Mouse (Mus musculus): Measurements from ENCODE around the gene Sox5.

The Sox5 gene

DNA sequence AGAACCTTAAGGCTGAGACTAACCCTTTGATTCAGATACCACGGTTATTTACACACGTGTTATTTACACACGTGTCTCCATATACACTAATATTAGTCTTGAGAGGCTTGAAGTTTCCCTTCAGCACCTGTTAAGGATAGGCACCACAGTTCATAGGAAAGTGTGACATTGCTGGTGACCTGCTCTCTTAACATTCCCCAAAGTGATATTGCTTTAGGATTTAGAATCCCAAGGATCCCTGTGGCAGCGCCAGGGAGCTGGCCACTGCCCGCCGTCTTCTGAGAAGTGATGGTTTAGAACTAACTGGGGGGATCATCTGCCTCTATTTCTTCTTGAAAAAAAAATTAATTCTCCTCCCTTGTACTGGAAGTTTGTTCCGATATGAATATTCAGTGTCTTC is 741.4 kb downstream of the Sox5 start:
- ChIA-PET CTCF (interaction anchor here in 1 of 4 experiments (0.7 kb wide), 1 partner anchor 549 kb away, joined by 6 read pairs; no protein-coding TSS in a partner anchor), POLR2A (no interaction called here)

DNA sequence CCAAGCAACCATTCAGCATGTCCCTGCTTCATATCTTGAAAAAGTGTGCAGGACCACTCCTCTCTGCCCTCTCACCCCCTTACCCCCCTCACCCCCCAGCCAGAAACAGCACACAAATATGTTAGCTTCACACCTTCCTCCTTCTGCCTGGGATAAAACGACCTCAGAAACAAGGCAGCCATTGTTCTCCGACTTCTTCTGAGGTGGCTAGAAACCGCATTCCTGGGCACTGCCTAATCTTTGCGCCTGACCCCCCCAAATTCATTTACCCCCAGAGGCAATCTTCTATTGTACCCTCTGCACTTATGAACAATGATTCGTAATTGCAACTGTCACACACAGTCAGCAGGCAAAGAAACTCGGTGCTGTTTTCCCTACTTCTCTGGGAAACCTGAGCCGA is 742.6 kb downstream of the Sox5 start:
- ChIA-PET POLR2A (no interaction called here), CTCF (no interaction called here)

DNA sequence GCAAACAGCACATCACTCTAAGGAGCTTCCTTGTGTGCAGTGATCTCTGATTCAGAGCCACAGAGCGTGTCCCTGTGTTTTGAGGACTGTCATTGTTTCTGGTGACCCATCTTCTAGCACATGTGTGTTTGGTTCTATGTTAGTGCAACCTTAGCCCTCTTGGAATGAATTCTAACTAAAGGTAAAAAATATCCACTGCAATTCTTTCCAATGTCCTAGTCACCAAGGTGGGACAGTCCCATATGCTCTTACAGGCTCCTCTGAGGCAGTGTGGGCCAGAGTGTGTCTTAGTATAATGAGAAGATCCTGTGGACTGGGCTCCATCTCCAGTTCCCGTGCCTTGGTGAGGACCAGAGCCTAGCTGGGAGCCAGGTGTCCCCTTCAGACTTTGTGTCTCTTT is 748.6 kb downstream of the Sox5 start:
- ChIA-PET POLR2A (no interaction called here), CTCF (no interaction called here)

DNA sequence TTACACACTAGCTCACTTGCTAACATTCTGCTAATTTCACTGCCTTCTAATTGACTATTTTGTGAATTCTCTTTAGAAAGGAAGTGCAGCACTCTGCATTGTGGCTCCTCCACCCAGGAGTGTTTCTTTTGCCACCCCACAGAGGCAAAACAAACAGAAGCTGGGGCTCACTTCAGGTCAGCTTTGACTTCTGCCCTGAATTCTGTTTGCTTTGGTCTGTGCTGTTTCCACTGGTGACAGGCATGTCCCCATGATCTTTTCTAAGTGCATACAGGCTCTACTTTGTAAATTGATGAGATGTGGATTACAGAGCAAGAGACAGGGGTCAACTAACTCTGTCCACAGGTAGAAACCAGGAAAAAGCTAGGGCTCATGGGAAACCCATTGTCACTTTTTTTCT is 764.8 kb downstream of the Sox5 start:
- POLR2A ChIA-PET: no interaction called here
- CTCF ChIA-PET: no interaction called here

DNA sequence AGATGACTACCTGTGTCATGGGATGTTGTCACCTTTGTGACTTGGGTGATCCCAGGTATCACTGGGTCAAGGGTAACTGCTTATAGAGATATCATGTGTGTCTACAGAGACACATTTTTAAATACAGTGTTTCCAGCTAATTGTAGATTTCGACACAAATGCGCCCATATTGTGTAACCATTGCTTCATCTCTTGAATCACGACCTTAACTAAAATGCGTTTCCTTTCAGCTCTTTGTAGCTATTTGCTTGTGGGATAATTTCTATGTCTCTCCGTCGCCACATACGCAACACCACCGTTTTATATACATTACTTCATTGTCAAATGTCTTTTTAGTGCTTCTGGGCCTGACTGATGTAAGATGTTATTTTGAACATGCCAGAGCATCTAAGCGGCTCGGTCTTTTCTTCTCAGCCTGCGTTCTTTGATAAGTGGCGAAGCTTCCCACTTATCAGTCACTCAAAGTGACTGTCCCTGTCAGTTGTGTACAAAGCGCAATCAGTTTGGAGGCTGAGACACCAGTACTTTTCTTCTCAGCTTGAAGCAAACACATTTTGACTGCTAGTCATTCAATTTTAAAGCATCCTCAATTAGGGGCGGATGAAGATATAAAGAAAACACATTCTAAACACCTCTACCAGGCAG is 769.8 kb downstream of the Sox5 start:
- POLR2A ChIA-PET: interaction anchor here in 1 of 4 experiments (0.5 kb wide), 1 partner anchor 1023 kb away, joined by 4 read pairs; no protein-coding TSS in a partner anchor
- CTCF ChIA-PET: no interaction called here

DNA sequence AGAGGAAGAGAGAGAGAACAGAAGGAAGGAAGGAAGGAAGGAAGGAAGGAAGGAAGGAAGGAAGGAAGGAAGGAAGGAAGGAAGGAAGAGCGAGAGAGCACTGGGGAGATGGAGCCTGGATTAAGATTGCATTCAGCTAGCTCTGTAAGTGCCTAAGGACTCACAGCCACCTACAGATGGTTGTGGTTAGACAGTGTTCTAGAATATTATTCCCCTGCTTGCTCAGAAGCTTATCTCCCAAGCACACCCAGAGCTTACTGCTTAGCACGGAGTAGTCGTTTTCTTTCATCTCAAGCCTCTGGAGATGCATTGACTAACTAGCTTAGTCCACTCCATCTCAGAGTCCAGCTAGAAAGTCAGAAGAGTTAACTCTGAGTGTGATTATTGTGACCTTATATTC is 770.8 kb downstream of the Sox5 start:
- POLR2A ChIA-PET: no interaction called here
- CTCF ChIA-PET: no interaction called here

DNA sequence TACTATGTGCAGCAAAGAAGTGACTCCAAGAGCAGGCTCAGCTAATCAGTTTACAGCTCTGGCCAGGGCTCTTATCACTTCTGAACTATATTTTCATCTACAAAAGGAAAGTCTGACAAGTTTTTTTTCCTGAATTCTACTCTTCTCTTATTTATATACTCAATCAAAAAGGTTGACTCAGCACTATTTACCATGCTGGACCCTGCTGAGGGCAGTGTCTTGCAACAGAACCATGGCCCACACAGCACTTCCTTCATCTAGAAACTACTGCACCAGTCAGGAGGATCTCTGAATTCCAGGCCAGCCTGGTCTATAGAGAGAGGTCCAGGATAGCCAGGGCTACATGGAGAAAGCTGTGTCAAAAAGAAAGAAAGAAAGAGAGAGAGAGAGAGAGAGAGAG is 771.5 kb downstream of the Sox5 start:
- POLR2A ChIA-PET: no interaction called here
- CTCF ChIA-PET: no interaction called here

DNA sequence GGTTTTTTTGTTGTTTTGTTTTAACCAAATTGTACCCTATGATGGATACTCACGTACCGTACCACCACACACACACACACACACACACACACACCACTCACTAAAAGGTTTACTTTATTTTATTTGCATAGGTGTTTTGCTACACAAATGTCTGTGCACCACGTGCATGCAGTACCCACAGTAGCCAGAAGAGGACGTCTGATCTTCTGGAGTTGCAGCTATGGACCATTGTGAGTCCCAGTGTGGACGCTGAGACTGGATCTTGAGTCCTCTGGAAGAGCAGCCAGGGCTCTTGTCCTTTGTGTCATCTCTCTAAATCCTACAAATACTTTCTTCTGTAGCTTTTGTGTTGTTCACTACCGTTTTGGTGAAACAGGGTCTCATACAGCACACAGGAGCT is 776.6 kb downstream of the Sox5 start:
- CTCF ChIA-PET: no interaction called here
- POLR2A ChIA-PET: interaction anchor here in 1 of 4 experiments (0.6 kb wide), 1 partner anchor 26 kb away, joined by 3 read pairs; no protein-coding TSS in a partner anchor

DNA sequence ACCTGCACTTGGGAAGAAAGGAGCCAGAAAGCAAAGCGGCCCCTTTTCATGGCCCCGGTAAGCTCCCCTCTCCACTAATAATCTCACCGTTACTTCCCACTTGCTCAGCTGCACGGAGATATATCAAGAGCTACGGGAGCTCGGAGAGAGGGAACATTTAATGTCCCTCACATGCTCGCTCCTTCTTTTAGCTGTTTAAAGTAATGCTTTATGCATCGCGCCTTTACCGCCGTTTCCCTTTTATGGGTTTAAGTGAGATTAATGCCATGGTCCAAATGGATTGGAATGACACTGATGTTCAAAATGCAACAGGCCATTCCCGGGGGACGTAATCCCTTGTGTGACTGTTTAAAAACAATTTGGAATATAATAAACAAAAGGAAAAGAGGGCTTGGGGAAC is 783.6 kb downstream of the Sox5 start:
- ChIA-PET POLR2A (no interaction called here), CTCF (no interaction called here)

DNA sequence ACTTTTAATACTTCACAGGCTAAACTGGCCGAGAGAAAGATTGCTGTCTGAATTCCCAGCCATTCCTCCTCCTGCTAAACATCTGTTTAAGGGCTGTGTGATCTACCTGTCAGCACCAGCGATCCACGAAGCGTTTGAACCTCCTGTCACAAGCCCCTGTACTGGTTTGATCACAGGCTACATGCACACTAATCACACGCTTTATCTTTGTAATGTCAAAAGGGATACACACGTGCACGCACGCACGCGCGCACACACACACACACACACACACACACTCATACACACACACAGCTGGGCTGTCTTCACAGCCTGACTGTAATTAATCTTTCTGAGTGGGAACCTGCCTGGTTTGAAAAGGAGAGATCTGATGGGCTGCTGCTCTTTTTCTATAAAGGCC is 784.2 kb downstream of the Sox5 start:
- ChIA-PET POLR2A (no interaction called here), CTCF (no interaction called here)

DNA sequence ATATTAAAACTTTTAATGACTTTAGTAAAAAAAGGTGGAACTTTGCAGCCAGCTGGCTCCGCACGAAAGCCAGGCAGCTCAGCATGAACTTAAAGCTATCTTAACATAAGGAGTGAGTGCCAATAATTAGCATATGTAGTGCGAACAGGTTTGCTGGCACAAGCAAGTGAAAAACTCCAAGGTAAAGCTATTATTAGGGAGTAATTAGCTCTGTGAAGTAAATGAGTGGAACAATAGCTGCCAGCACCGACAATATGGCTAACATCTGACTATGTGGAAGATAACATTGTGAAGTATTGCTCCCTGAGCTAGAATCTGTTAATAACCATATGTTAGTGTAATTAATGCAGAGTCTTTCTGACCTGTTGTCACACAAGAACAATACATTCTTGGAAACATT is 786.7 kb downstream of the Sox5 start:
- CTCF ChIA-PET: interaction anchor here in 1 of 4 experiments (0.6 kb wide), 1 partner anchor 300 kb away, joined by 3 read pairs; no protein-coding TSS in a partner anchor
- POLR2A ChIA-PET: interaction anchor here in 1 of 4 experiments (0.6 kb wide), 1 partner anchor 159 kb away, joined by 5 read pairs; no protein-coding TSS in a partner anchor

DNA sequence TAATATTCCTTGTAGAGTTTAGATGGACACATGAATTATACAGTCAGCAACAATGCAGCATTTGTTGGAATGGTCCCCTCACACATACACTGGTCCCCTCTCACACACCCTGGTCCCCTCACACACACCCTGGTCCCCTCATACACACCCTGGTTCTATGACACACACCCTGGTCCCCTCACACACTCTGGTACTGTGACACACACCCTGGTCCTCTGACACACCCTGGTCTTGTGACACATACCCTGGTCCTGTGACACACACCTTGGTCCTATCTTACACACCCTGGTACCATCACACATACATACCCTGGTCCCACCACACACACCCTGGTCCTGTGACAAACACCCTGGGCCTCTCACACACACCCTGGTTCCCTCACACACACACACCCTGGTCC is 794.2 kb downstream of the Sox5 start:
- ChIA-PET POLR2A (no interaction called here), CTCF (no interaction called here)

DNA sequence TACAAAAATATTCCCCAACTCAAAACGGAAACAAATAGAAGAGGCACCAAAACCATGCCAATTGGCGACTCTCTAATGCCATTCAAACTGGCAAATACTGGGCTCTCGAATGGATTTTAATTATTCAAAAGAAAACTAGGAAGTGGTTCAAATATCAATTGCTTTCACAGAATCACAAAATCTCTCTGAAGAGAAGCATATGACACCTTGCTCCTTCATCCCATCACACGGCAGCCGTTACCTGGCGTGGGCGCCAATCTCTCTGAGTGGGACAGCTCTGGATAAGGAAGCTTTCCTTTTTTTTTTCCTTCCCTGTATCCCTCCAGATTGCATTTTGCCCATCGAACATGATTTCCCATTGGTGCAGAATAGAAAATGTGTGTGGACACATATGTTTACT is 801.6 kb downstream of the Sox5 start:
- POLR2A ChIA-PET: interaction anchor here in 1 of 4 experiments (1.6 kb wide), 1 partner anchor 22 kb away, joined by 4 read pairs; no protein-coding TSS in a partner anchor

DNA sequence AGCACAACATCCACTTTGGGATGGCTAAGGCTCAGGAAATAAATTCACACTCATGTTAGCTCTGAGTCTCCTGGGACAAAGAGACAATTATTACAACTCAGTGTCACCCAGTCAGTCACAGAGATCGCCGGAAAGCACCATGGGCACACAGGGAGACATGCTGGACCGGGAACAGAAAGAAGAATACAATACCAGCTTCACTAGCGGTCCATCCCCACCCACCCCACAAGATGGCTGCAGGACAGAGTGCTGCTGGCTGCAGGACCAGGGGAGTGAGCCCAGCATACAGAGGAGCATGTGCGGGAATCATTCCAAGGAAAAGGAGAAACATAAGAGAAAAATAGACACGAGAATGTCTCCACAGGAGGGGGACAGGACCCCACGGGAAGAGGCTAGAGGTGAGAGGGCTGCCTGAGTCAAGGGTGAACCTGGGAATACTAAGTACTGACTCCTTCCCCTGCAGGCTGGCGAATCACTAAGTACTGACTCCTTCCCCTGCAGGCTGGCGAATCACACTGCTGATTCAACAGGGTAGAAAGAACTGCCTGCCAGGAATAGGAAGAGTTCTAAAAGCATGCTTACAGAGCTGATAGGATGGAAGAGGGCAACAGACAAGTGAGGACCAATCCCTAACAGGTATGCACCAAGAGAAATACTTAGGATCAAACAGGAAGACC is 813.9 kb downstream of the Sox5 start:
- CTCF ChIA-PET: no interaction called here
- POLR2A ChIA-PET: interaction anchor here in 3 of 4 experiments (0.5 to 0.6 kb wide), 3 partner anchors 247 to 1855 kb away, joined by 3 to 5 read pairs (median 3); no protein-coding TSS in a partner anchor

More for the DNA sequence above, 801.6 kb downstream of the Sox5 start:
- CTCF ChIA-PET: no interaction called here

DNA sequence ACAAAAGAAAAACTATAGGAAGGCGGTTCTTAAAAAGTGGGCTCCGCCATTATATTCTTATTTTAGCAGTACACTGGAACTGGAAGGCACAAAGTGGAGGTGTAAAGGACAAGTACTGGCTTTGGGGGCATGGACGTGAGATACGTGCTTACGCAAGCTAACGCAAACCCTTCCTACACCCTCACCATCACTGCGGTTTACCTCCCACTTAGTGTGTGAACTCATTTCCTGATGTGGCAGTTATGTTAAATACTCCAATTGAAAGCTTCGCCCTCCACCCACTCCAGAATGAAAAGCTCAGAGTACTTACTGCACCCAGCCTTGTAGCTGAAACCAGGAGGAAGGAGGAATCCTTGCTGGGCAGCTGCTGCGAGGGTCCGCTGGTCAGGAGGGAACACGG is 821.3 kb downstream of the Sox5 start:
- ChIA-PET CTCF (no interaction called here), POLR2A (interaction anchor here in 1 of 4 experiments (0.6 kb wide), 1 partner anchor 19 kb away, joined by 3 read pairs; no protein-coding TSS in a partner anchor)

DNA sequence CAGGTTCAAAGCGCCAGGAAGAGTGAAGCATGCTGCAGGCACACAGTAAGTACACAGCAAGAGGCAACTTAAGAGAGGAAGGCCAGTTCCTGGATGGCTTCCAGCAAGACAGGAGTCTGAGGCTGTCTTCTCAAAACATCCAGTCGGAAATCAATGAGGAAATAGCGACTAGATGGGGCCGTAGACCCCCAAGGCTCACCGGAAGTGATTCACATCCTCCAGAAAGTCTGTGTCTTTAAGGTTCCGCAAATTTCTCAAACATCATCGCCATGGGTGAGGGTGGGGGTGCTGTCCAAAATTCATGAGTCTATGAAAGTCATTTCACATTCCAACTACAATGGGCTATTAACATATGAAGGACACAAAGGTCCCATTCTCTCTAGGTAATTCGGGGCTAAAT is 821.7 kb downstream of the Sox5 start:
- ChIA-PET POLR2A (no interaction called here), CTCF (no interaction called here)

DNA sequence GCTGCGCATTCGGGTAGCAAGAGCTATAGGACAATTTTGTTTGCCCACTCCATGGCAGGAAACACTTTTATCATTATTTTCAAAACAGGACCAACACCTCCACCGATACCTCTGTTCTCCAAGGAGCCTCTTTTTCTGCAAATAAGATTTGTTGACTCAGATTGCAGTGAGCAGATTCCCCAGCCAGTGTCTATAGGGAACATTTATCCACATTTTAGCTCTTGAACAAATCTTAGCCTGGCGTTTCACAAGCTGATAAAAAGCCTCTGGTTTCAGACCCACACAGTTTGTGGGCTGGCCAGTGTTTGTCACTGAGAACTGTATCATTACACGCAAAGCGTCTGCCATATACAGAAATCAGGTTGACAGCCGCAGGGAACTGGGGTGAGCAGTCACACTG is 823.4 kb downstream of the Sox5 start:
- ChIA-PET POLR2A (interaction anchor here in 1 of 4 experiments (0.6 to 0.9 kb wide), 2 partner anchors 22 to 59 kb away, joined by 3 to 4 read pairs; no protein-coding TSS in a partner anchor), CTCF (interaction anchor here in 1 of 4 experiments (0.5 kb wide), 1 partner anchor 739 kb away, joined by 13 read pairs; no protein-coding TSS in a partner anchor)

DNA sequence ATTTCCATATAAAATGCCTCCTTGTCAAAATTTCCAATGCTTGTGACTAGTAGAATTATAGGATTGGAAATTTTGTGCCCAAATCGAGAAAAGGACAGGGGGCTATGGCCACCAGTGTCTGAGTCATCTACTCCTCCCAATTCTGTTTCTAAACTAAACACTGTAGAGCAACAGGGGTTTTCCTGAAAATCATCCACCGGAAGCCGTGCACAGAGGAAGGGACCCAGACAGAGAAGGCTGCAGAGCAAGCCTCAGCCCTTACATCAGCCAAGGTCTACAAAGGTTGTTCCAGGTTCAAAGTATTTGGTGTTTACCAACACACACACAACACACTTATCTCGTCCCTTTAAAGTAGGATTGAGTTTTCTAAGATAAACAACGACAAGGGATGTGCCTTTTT is 824.7 kb downstream of the Sox5 start:
- ChIA-PET CTCF (no interaction called here), POLR2A (no interaction called here)

DNA sequence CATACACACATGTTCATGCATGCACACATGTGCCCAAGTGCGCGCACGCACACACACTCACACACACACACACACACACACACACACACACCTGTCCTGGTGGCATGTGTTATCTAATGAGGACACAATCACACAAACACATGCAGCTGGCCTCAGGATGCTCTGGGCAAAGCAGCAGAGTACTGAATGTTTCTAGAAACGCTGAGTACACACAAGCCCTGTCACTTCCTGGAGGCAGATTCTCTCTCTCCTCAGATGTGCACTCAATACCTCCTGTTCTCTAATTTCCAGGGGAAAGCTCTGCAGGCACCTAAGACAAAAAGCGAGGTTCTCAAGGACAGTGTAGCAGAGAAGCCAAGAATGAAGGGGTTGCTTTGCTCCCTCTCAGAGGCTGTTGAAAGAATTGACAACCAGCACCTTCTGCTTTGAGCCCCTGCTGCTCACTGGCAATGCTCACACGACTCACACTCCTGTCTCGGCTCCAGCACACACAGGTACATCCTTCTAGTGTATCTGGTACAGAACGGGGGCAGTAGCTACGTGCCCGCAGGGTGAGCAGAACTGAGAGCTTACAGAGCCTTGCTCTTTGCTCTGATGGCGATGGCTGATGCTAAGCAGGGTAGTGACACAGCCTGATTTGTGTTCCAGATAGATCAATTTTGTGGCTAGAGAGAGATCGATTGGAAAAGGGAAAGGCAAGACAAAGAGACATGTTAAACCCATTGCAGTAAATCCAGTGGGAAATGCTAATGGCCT is 833.0 kb downstream of the Sox5 start:
- ChIA-PET POLR2A (no interaction called here), CTCF (interaction anchor here in 1 of 4 experiments (0.7 kb wide), 1 partner anchor 210 kb away, joined by 8 read pairs; no protein-coding TSS in a partner anchor)

DNA sequence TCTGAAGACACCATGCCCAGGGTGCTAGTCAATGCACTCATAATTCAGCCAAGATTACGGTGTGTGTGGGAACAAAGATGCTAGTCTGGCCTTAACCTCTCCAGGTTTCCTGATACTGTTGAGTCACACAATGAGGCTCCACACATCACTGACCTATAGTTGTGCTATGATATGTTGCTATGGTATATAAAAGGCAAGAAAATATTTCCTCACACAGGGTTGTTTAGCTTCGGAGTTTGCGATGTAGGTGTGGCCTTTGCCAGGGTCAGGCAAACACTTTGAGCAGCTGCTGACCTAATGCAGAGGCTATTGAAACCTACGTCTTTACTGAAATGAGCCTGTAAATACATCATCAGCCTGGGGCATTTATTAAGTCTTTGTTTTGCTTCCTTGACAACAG is 833.7 kb downstream of the Sox5 start:
- POLR2A ChIA-PET: no interaction called here
- CTCF ChIA-PET: no interaction called here
